Mouse (Mus musculus): ENCODE data around the gene Ppip5k2. TPM values are rescaled to one million over a fixed set of nuclear protein-coding genes. Genes with fewer than 3 reads are reported as not detected.

The Ppip5k2 gene
- polyA plus RNA-seq, 1 experiment from 2014 or later = 32.8 TPM

DNA sequence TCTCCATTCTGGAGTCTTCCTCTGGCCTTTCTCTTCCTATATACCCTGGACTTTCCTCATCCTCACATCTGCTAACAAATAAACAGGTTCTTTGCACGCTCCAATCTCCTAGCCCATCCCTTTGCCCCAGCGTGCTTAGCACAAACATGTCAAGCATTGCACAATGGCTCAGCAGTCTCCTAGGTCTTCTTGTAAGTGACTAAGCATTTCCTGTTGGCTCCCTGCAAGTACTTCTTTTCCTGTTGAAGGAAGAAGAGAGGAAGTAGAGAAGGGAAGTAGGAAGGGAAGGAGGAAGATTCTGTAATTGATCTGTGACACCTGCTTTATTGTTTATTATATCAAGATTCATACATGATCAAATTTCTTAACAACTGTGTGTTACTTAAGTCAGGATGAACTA, 97.4 kb downstream of the Ppip5k2 start:
- POLR2A ChIA-PET = no interaction called here
- in situ Hi-C loops (cut with MboI; ENCODE audit: low pct_unique_long_range_greater_than_20kb) = no loop called here
- H3K27me3 ChIP-seq = no peaks in the 10 kb centered on the region
- TF ChIP-seq CTCF (IDR thresholded peaks at IDR 0.05) = no peak
- CTCF ChIA-PET = no interaction called here
- ATAC-seq = no peak
- DNase-seq (ENCODE audit: low read depth, low spot score) = no peak

DNA sequence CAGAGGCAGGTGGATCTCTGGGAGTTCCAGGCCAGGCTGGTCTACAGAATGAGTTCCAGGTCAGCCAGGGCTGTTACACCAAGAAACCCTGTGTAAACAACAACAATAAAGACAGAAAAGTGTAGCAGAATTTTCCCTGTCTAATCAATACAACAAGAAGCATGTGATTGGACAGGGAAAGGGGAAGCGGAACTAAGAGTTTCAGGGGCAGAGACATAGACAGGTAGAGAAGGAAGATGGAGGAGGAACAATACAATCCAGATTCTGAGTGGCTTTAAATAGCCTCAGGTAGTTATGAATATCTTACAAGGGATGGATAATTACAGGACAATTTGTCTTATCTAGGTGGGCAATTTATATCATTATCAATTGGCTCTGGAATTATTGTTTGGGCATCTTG, 102.9 kb downstream of the Ppip5k2 start:
- in situ Hi-C loops (cut with MboI; ENCODE audit: low pct_unique_long_range_greater_than_20kb) = no loop called here

DNA sequence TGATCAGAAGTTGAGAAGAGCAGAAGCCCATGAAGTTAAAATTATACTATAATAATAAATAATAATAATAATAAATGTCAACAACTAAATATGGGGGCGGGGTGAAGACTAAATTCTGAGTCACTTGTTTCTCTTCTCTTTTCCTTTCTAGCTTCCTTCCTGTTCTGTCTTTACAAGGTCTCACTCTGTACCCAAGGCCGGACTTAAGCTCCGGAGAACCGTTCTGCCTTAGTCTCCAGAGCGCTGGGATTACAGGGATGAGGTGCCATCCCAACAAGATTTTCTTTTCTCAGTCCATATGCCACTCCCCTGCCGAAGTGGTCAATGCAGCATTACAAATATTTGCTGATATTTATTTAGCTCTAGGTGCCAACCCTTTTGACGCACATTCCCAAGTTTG, 107.9 kb downstream of the Ppip5k2 start:
- DNase-seq (ENCODE audit: low read depth, low spot score) (no peak), ATAC-seq (no peak)
- CTCF ChIA-PET = interaction anchor here (0.7 to 0.9 kb wide), 3 partner anchors 8 to 35 kb away, joined by 3 to 4 read pairs (median 4); no protein-coding TSS in a partner anchor
- TF ChIP-seq CTCF (IDR thresholded peaks at IDR 0.05) = no peak
- H3K27me3 ChIP-seq = no peaks in the 10 kb centered on the region
- POLR2A ChIA-PET = interaction anchor here (0.9 kb wide), 1 partner anchor 10 kb away, joined by 4 read pairs; no protein-coding TSS in a partner anchor
- in situ Hi-C loops (cut with MboI; ENCODE audit: low pct_unique_long_range_greater_than_20kb) = no loop called here

More for the DNA sequence above, 102.9 kb downstream of the Ppip5k2 start:
- CTCF ChIA-PET = no interaction called here
- POLR2A ChIA-PET = no interaction called here
- H3K27me3 ChIP-seq = no peaks in the 10 kb centered on the region
- ATAC-seq (no peak), DNase-seq (ENCODE audit: low read depth, low spot score) (no peak)
- no peak for TF ChIP-seq CTCF (IDR thresholded peaks at IDR 0.05)

DNA sequence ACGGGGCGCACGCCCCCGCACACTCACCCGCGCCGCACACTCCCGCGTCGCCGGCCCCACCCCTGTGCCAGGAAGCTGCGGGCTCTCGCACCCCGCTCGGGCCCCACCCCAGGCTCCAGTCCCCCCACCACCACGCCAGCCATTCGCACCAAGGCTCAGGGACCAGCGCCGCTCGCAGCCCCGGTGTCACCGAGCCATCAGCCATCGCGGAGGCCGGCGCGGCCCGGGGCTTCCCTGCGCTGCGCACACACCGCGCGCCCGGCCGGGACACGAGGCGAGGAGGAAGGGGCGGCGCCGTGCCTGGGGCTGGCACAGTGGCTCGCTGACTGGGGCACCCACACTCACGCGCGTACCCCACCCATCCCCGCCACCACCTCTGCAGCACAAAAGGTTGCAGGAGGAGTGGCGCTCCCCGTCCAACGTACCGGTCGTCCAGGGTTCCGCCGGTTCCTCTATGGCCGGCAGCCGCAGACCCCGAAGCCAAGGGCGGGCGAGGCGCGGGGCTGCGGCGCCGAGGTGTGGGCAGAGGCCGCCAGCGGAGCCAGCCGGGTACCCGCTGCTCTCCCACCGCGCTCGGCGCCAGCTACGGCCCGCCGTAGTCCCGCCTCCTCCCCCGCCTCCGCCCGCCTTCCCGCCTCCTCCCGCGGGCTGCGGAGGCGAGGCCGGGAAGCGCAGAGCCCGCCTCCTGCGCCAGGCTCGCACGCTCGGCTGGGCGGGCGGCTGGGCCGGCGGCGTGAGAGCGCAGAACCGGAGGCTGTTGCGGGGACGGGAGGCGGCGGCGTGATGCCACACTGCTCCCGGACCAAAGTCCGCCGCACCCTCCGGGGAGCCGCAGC, 108.6 kb downstream of the Ppip5k2 start, which contains the start of gene D1Ertd622e:
Gene D1Ertd622e, minus strand, starts transcription at position 669 of the 836 bp plus-strand sequence.
- no peak for DNase-seq (ENCODE audit: low read depth, low spot score)

DNA sequence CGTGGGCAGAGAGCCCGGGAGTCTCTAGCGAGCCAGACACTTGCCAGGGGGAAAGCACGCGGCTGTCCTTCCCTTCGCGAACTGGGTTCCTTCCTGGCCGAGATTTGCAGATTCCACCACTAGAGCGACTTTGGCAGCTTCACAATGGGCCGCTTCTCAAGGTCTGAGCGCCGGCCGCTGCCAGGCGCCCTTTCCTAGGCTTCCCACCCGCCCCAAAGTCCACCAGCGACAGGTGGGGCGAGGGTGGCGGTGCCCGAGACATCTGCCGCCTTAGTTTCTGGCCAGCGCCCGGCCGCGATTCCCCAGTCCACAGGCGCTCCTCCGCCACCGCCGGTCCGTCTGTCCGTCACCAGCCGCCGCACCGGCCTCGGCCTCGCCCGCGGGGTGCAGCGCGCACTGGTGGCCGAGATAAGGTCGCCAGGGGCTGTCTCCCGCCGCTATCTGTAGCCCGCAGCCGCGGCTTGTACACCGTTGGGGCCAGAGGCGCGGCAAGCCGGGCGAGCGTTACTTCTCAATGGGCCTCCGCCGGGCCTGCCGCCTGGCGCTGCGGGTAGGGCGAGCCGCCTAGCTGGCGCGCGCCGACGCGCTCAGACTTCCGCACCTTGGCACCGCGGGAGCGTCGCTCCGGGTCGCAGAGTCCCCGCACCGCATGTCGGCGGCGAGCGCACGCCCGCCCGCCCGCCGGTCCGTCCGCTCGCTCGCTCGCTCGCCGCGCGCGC, 109.4 kb downstream of the Ppip5k2 start:
- CTCF ChIA-PET = interaction anchor here (1.0 kb wide), 1 partner anchor 88 kb away, joined by 3 read pairs; no protein-coding TSS in a partner anchor
- DNase-seq (ENCODE audit: low read depth, low spot score) = no peak
- H3K27me3 ChIP-seq = no peaks in the 10 kb centered on the region
- in situ Hi-C loops (cut with MboI; ENCODE audit: low pct_unique_long_range_greater_than_20kb) = no loop called here
- peak; percentile 61 for TF ChIP-seq CTCF (IDR thresholded peaks at IDR 0.05)
- ATAC-seq = peak; percentile 45
- POLR2A ChIA-PET = interaction anchor here (0.7 kb wide), 1 partner anchor 160 kb away, joined by 4 read pairs; no protein-coding TSS in a partner anchor

More for the DNA sequence above, 108.6 kb downstream of the Ppip5k2 start, which contains the start of gene D1Ertd622e:
- ChIA-PET CTCF (interaction anchor here (0.8 kb wide), 1 partner anchor 10 kb away, joined by 3 read pairs; no protein-coding TSS in a partner anchor), POLR2A (interaction anchor here (0.9 kb wide), 1 partner anchor 9 kb away, joined by 4 read pairs; no protein-coding TSS in a partner anchor)
- TF ChIP-seq CTCF (IDR thresholded peaks at IDR 0.05) = no peak
- no peaks in the 10 kb centered on the region for H3K27me3 ChIP-seq
- in situ Hi-C loops (cut with MboI; ENCODE audit: low pct_unique_long_range_greater_than_20kb) = no loop called here
- peak; percentile 88 for ATAC-seq

DNA sequence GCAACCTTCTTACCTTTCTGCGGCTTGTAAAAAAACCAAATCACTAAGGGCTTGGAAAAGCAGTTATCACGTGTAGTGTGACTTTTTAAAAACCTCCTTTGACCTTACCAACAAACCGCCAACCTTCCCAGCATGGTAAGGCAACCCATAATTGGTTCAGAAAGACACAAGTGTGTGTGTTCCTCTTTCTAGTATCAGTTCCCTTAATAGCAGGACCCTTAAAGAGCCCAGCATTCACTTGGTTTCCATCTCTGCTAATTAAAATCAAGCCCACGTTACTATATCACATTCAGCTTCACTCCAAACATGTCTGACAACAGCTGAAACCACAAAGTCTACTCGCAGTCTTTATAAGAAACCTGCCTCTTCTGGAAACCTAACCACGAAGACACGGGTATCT, 110.8 kb downstream of the Ppip5k2 start:
- in situ Hi-C loops (cut with MboI; ENCODE audit: low pct_unique_long_range_greater_than_20kb) = loop anchor here (5.0 kb wide), 1 partner anchor 108 kb away; no protein-coding TSS in a partner anchor
- TF ChIP-seq CTCF (IDR thresholded peaks at IDR 0.05) = no peak
- CTCF ChIA-PET = no interaction called here

DNA sequence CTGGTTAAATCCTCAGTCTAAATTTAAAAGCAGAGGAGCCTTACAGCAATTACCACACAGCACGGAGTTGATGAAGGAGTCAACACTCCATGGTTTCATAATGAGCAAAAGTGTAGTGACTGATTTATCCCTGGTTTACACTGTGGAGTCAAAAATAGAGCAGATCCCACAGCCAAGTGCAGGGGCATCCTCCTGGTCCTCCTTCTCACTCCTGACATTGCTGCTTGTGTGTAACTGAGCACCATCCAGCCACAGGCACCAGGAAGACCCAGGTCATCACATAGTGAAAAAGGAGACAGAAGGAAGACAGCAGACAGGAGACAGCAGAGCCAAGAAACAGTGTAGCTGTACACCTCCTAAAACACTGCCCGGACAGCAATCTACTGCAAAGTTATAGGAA, 112.4 kb downstream of the Ppip5k2 start:
- TF ChIP-seq CTCF (IDR thresholded peaks at IDR 0.05) = no peak
- ATAC-seq (no peak), DNase-seq (ENCODE audit: low read depth, low spot score) (no peak)
- ChIA-PET CTCF (interaction anchor here (0.9 to 1.1 kb wide), 2 partner anchors 11 to 110 kb away, joined by 3 read pairs; no protein-coding TSS in a partner anchor), POLR2A (no interaction called here)
- in situ Hi-C loops (cut with MboI; ENCODE audit: low pct_unique_long_range_greater_than_20kb) = loop anchor here (5.0 kb wide), 1 partner anchor 110 kb away; no protein-coding TSS in a partner anchor
- no peaks in the 10 kb centered on the region for H3K27me3 ChIP-seq

More for the DNA sequence above, 110.8 kb downstream of the Ppip5k2 start:
- POLR2A ChIA-PET = no interaction called here
- no peak for DNase-seq (ENCODE audit: low read depth, low spot score)
- H3K27me3 ChIP-seq = no peaks in the 10 kb centered on the region
- ATAC-seq = no peak

DNA sequence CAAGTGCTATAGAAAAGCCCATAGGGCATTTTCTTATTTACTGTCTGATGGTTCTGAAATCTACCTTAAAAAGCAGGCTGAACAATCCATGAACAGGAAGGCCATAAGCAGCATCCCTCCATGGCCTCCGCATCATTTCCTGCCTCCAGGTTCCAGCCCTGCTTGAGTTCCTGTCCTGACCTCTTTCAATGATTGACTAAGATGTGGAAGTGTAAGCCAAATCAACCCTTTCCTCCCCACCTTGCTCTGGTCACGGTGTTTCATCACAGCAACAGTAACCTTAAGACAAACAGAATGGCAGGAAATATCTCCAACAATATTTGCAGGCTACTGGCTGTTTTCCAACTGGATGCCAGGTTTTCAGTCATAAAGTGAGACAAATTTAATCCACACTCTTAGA, 113.0 kb downstream of the Ppip5k2 start:
- CTCF ChIA-PET = no interaction called here
- TF ChIP-seq CTCF (IDR thresholded peaks at IDR 0.05) = no peak
- in situ Hi-C loops (cut with MboI; ENCODE audit: low pct_unique_long_range_greater_than_20kb) = loop anchor here (5.0 kb wide), 1 partner anchor 110 kb away; no protein-coding TSS in a partner anchor
- no peaks in the 10 kb centered on the region for H3K27me3 ChIP-seq
- POLR2A ChIA-PET = no interaction called here
- DNase-seq (ENCODE audit: low read depth, low spot score) (no peak), ATAC-seq (no peak)

Other genes starting within 250 kb of the Ppip5k2 start
- gene D1Ertd622e, start 108.3 kb downstream of the Ppip5k2 start, polyA plus RNA-seq (2021) = 47.4 TPM
- 9.5 TPM for gene Gin1, start 239 bp downstream of the Ppip5k2 start, polyA plus RNA-seq (2021)